Mouse (Mus musculus) forebrain, embryonic 14.5 days (tissue): ENCODE measurements around the gene Chrng. TPM values are rescaled to one million over a fixed set of nuclear protein-coding genes. Genes with fewer than 3 reads are reported as not detected.

ENCODE experiments used
- ATAC-seq: fragments of 200-750 bp; cut with Nextera tagmentation; 2 replicates; pipeline ENCODE4 v1.8.0; 2017; ENCODE audit warnings: mild to moderate bottlenecking, moderate library complexity
- DNase-seq: peaks from one replicate; pipeline ENCODE4 v3.0.0-alpha.2; 2015; ENCODE audit warnings: low spot score
- H3K27ac ChIP-seq: fragments of 300-500 bp; sonication (generic); 2 replicates; pipeline ENCODE4 v1.5.1; 2014; ENCODE audit warnings: low read depth, mild to moderate bottlenecking, control low read depth, low read length, moderate library complexity
- H3K27me3 ChIP-seq: fragments of 300-500 bp; sonication (generic); replicated peaks from 2 replicates; pipeline ENCODE4 v1.6.1; 2014; ENCODE audit warnings: low read length, control low read depth, mixed read lengths; ENCODE audit not compliant: control insufficient read depth, insufficient read depth
- H3K36me3 ChIP-seq: fragments of 300-500 bp; sonication (generic); 2 replicates; pipeline ENCODE4 v1.6.1; 2014; ENCODE audit warnings: low read length, control low read depth; ENCODE audit not compliant: control insufficient read depth, insufficient read depth
- H3K4me1 ChIP-seq: fragments of 300-500 bp; sonication (generic); 2 replicates; pipeline ENCODE4 v1.6.1; 2014; ENCODE audit warnings: antibody characterized with exemption, low read length, control low read depth; ENCODE audit not compliant: control insufficient read depth, insufficient read depth
- H3K4me2 ChIP-seq: fragments of 300-500 bp; sonication (generic); 2 replicates; pipeline ENCODE4 v1.6.1; 2014; ENCODE audit warnings: mild to moderate bottlenecking, control low read depth, low read length
- H3K4me3 ChIP-seq: fragments of 300-500 bp; sonication (generic); 2 replicates; pipeline ENCODE4 v1.5.1; 2014; ENCODE audit warnings: low read depth, low read length, control low read depth
- H3K9ac ChIP-seq: fragments of 300-500 bp; sonication (generic); 2 replicates; pipeline ENCODE4 v1.6.1; 2014; ENCODE audit warnings: mild to moderate bottlenecking, low read length, control low read depth, moderate library complexity
- H3K9me3 ChIP-seq: fragments of 300-500 bp; sonication (generic); replicated peaks from 2 replicates; pipeline ENCODE4 v1.6.1; 2016; ENCODE audit warnings: low read length, control low read depth, mixed read lengths; ENCODE audit not compliant: control insufficient read depth
- WGBS: fragments of 180-500 bp; shearing (Covaris S2); extraction: QIAGEN DNeasy Blood & Tissue Kit; methylation state at CpG from one replicate; pipeline ENCODE4 v1.1.7; 2014; 5-methylcytosine and 5-hydroxymethylcytosine counted together
- polyA plus RNA-seq: library from polyadenylated mRNA; unstranded; fragments of >200 nt; fragmentation: Nextera tagmentation; extraction: Ambion mirVana; gene quantifications from 2 replicates; pipeline ENCODE4 v1.2.1, GENCODE M21; 2014

Gene Chrng
- polyA plus RNA-seq, 1 experiment from 2014 or later = not detected

GRCm38 (mm10) chr1:87174006-87174955, 30.2 kb upstream of the Chrng start:
- Histone ChIP-seq H3K4me1 (peaks cover 13% of the 10 kb centered on the region), H3K27me3 (no peaks in the 10 kb centered on the region), H3K27ac (no peak overlapping the region), H3K4me3 (no peak overlapping the region), H3K9me3 (no peaks in the 10 kb centered on the region), H3K36me3 (no peaks in the 10 kb centered on the region), H3K4me2 (no peak overlapping the region), H3K9ac (no peak overlapping the region)
- ATAC-seq (peak; percentile 6; the same call in 1 of the 2 replicates), DNase-seq (peak; percentile 78)
- WGBS = 25% methylated on average over 28 of the region's 28 CpGs

- H3K9ac ChIP-seq = no peak overlapping the region
- peaks cover 4% of the 10 kb centered on the region; the same call in 1 of the 2 replicates for H3K4me1 ChIP-seq
- DNase-seq (peak; percentile 95), ATAC-seq (peak; percentile 92)
- peak overlapping the region; percentile 53; the same call in 1 of the 2 replicates for H3K27ac ChIP-seq
- H3K36me3 ChIP-seq = no peaks in the 10 kb centered on the region
- H3K4me3 ChIP-seq = no peak overlapping the region
- WGBS = 5% methylated on average over 11 of the region's 11 CpGs
- H3K9me3 ChIP-seq = no peaks in the 10 kb centered on the region
- H3K27me3 ChIP-seq = no peaks in the 10 kb centered on the region
- peak overlapping the region; percentile 18; the same call in 1 of the 2 replicates for H3K4me2 ChIP-seq
These were observed 28.6 kb upstream of the Chrng start for GRCm38 (mm10) chr1:87175852-87176292.

DNA sequence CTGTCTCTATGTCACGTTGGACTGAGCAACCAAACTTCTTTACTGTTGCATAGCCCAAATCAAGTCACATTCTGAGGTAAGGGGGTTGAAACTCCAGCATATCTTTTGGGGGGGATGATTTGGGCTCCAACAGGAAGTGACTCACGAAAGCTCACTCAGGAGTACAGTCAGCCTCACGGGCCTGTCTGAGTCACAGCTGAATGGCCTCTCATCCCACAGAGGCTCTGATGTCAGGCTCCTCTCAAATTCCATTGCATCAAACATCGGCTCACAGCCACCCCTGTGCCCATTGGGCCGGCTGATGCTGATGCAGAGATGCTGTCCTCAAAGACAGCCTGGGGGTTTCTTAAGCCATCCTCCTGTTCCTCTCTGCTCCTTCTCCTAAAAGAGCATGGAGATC, 23.6 kb upstream of the Chrng start:
- Histone ChIP-seq H3K27me3 (peaks cover 9% of the 10 kb centered on the region), H3K4me1 (peaks cover 5% of the 10 kb centered on the region; the same call in 1 of the 2 replicates), H3K4me2 (no peak overlapping the region), H3K27ac (no peak overlapping the region), H3K9ac (no peak overlapping the region), H3K36me3 (no peaks in the 10 kb centered on the region), H3K9me3 (no peaks in the 10 kb centered on the region), H3K4me3 (no peak overlapping the region)
- DNase-seq = no peak
- 58% methylated on average over 5 of the region's 5 CpGs for WGBS
- no peak for ATAC-seq

DNA sequence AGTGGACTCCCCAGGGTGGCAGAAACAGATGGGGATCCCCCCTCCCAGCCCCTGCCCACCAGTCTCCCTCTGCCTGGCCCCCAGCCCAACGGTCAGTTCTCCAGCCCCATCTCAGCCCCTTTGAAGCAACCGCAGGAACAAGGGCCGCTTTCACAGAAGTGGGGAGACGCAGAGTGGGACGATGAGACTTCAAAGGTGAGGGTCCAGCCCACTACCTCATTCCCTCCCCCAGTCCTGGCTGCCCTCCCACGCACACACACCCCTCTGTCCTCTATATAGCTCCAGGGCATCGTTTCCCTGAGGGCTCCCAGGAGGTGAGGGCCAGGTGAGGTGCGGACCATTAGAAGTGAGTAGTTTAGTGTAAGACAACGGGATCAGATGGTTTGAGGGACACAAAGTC, 21.4 kb upstream of the Chrng start, which contains the start of gene Prss56:
TSS of gene Prss56 (plus strand) at position 301 of the 400 bp plus-strand sequence.
- no peak for ATAC-seq
- H3K9me3 ChIP-seq = no peaks in the 10 kb centered on the region
- no peak within 1 kb of the TSS for H3K4me3 ChIP-seq
- 57% methylated on average over 9 of the region's 9 CpGs for WGBS
- no peaks in the 10 kb centered on the region for H3K36me3 ChIP-seq
- 0 out of 2 replicates have a peak, but pooled peaks cover 2% of the 10 kb centered on the region for H3K4me1 ChIP-seq
- H3K27me3 ChIP-seq = peaks cover 21% of the 10 kb centered on the region
- H3K4me2 ChIP-seq = no peak within 1 kb of the TSS
- DNase-seq = no peak
- H3K27ac ChIP-seq = no peak within 1 kb of the TSS
- no peak within 1 kb of the TSS for H3K9ac ChIP-seq

- H3K27me3 ChIP-seq = peaks cover 21% of the 10 kb centered on the region
- H3K4me2 ChIP-seq = peak overlapping the region; percentile 33
- DNase-seq (no peak), ATAC-seq (no peak)
- H3K9ac ChIP-seq = no peak overlapping the region
- no peak overlapping the region for H3K27ac ChIP-seq
- 0 out of 2 replicates have a peak, but pooled peaks cover 2% of the 10 kb centered on the region for H3K4me1 ChIP-seq
- no peaks in the 10 kb centered on the region for H3K36me3 ChIP-seq
- WGBS = 34% methylated on average over 15 of the region's 15 CpGs
- no peaks in the 10 kb centered on the region for H3K9me3 ChIP-seq
- H3K4me3 ChIP-seq = no peak overlapping the region
These were observed 20.3 kb upstream of the Chrng start for GRCm38 (mm10) chr1:87183998-87184750.

DNA sequence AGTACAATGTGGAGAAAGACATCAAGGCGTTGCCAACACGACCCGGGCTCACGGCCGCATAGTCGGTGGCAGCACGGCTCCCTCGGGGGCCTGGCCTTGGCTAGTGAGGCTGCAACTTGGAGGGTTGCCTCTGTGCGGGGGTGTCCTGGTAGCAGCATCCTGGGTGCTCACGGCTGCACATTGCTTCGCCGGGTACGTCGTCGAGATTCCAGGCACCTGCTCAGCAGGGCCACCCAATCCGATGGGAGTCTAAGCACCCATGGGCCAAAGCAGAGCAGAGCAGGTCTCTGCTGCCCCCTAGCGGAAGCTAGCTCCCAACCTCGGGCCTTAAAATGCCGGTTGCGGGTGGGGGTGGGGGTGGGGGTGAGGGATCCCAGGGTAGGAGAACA, 19.7 kb upstream of the Chrng start:
- Histone ChIP-seq H3K9ac (no peak overlapping the region), H3K4me2 (peak overlapping the region; percentile 33), H3K9me3 (no peaks in the 10 kb centered on the region), H3K27ac (no peak overlapping the region), H3K27me3 (peaks cover 21% of the 10 kb centered on the region), H3K36me3 (no peaks in the 10 kb centered on the region), H3K4me3 (no peak overlapping the region), H3K4me1 (0 out of 2 replicates have a peak, but pooled peaks cover 2% of the 10 kb centered on the region)
- peak; percentile 81 for DNase-seq
- peak; percentile 62 for ATAC-seq
- 10% methylated on average over 20 of the region's 20 CpGs for WGBS

DNA sequence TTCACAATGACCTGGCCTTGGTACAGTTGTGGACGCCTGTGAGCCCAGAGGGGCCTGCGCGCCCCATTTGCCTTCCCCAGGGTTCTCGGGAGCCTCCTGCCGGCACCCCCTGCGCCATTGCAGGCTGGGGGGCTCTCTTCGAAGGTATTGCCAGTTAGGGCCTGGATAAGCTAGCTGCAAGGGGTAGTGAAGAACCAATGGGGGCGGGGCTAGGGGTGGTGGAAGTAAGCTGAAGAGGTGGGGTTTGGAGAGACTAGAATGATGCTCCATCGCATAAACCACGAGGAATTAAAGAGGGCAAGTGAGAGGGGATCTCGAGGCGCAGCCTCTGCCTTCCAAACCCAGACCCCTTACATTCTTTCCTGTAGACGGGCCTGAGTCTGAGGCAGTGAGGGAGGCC, 18.9 kb upstream of the Chrng start:
- DNase-seq (no peak), ATAC-seq (no peak)
- Histone ChIP-seq H3K9ac (no peak overlapping the region), H3K27ac (no peak overlapping the region), H3K4me2 (no peak overlapping the region), H3K4me3 (no peak overlapping the region), H3K27me3 (peaks cover 21% of the 10 kb centered on the region), H3K4me1 (0 out of 2 replicates have a peak, but pooled peaks cover 2% of the 10 kb centered on the region), H3K36me3 (no peaks in the 10 kb centered on the region), H3K9me3 (no peaks in the 10 kb centered on the region)
- 12% methylated on average over 13 of the region's 13 CpGs for WGBS

DNA sequence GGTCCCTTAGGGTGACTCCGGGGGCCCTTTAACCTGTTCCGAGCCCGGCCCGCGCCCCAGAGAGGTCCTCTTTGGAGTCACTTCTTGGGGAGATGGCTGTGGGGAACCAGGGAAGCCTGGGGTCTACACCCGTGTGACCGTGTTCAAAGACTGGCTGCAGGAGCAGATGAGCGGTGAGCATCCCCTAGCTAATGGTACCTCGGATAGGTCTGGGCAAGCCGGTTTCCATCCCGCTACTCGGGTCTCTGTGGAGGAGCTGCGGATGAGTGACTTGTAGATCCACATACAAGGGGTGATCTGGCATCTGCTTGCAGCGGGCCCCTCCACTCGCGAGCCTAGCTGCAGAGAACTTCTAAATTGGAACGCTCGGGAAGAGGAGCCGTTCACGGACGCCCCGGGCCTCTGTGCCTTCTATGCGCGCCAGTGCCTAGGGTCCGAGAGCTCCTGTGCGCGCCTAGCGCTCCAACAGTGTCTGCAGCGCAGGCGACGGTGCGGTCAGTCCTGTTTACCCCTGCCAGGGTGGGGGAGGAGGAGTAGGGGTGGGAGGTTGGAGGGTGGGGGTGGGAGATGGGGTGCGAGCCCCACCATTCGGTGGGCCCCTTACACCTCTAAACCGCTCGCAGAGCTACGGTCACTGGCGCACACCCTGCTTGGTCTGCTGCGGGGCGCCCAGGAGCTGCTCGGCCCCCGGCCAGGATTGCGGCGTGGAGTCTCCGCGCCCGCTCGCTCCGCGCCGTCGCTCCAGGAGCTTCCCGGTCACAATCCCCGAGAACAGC, 18.0 kb upstream of the Chrng start:
- peak; percentile 37 for DNase-seq
- H3K27me3 ChIP-seq = peaks cover 21% of the 10 kb centered on the region

More for the DNA sequence above, 18.0 kb upstream of the Chrng start:
- ATAC-seq = peak; percentile 65
- peak overlapping the region; percentile 87 for H3K4me2 ChIP-seq
- H3K9ac ChIP-seq = peak overlapping the region; percentile 63
- H3K36me3 ChIP-seq = no peaks in the 10 kb centered on the region
- WGBS = 1% methylated on average over 53 of the region's 54 CpGs
- H3K27ac ChIP-seq = no peak overlapping the region
- H3K9me3 ChIP-seq = no peaks in the 10 kb centered on the region
- H3K4me1 ChIP-seq = 0 out of 2 replicates have a peak, but pooled peaks cover 2% of the 10 kb centered on the region
- H3K4me3 ChIP-seq = peak overlapping the region; percentile 48
